Mouse (Mus musculus) liver, embryonic 14.5 days (tissue): Measurements from ENCODE around the gene Kcne1.

Source experiments
- CTCF ChIP-seq: IDR thresholded peaks from 2 replicates; pipeline ENCODE4 v1.5.1; 2016; ENCODE audit warnings: antibody characterized with exemption, low read depth, control low read depth
- EP300 ChIP-seq: IDR thresholded peaks from 2 replicates; pipeline ENCODE4 v1.6.1; 2016; ENCODE audit warnings: antibody characterized with exemption, low read depth

- TF ChIP-seq CTCF: no peak
- no peak for TF ChIP-seq EP300
These were observed 2.2 kb downstream of the Kcne1 start for GRCm38 (mm10) chr16:92357023-92357422.
